ENCODE assay signal across 35 mouse cellular contexts in the genomic region with DNA sequence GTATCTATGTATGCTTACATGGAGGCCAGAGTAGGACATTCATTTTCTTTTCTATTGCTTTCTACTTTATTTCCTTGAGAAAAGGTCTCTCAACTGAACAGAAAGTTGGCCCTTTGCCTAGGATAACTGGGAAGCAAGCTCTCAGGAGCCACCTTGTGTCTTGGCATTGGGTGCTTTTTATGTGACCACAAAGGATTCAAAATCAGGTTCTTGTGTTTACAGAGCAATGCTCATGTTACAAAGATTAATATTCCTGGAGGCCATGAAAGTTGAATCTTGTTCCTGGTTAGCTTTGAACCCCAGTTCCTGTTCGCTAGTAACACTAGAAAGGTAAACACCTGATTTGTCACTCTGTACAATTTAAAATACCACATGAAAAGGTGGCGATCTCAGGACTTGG.
"Had no signal": no experiment of that assay in that cellular context is flagged by ENCODE, and none has a peak within 500 bp of the region (broad histone marks: within the 10 kb centered on the region; RNA-seq: fewer than 3 reads in every experiment).

No protein-coding gene starts in this region.

- ATAC-seq: hindbrain, embryonic 16.5 days; hindbrain, postnatal 0 days; inflammation-experienced regulatory T-cells, adult 6 months; intestine, embryonic 15.5 days; intestine, embryonic 16.5 days; intestine, postnatal 0 days had no signal

- H3K27me3 ChIP-seq: heart, embryonic 12.5 days; heart, embryonic 13.5 days; heart, embryonic 15.5 days; hindbrain, embryonic 12.5 days; hindbrain, embryonic 13.5 days; hindbrain, embryonic 15.5 days; intestine, embryonic 15.5 days; kidney, embryonic 15.5 days had no signal

- H3K36me3 ChIP-seq: heart, embryonic 10.5 days; heart, embryonic 12.5 days; heart, embryonic 13.5 days; heart, embryonic 15.5 days; hindbrain, embryonic 12.5 days; hindbrain, embryonic 13.5 days; hindbrain, embryonic 15.5 days; intestine, embryonic 15.5 days; kidney, embryonic 15.5 days had no signal

- DNase-seq: heart, postnatal 10 days; heart, postnatal 14 days; heart, postnatal 36 days; heart, postnatal 4 days; kidney, adult 11 months; kidney, adult 18-20 months; kidney, adult 2 months; kidney, adult 8-10 months; kidney, adult 9 months; kidney, postnatal 10 days; kidney, postnatal 14 days; kidney, postnatal 25 days; kidney, postnatal 36 days; kidney, postnatal 4 days; layer of hippocampus, adult 9-11 months; layer of hippocampus, postnatal 36 days had no signal

- H3K9ac ChIP-seq: heart, embryonic 12.5 days; heart, embryonic 13.5 days; heart, embryonic 15.5 days; hindbrain, embryonic 12.5 days; hindbrain, embryonic 13.5 days; hindbrain, embryonic 14.5 days; hindbrain, embryonic 15.5 days; intestine, embryonic 15.5 days; kidney, embryonic 15.5 days had no signal

- H3K9me3 ChIP-seq: heart, embryonic 10.5 days; heart, embryonic 12.5 days; heart, embryonic 13.5 days; heart, embryonic 15.5 days; hindbrain, embryonic 12.5 days; hindbrain, embryonic 13.5 days; hindbrain, embryonic 15.5 days; intestine, embryonic 15.5 days; kidney, embryonic 15.5 days had no signal

- H3K4me1 ChIP-seq: heart, embryonic 10.5 days; heart, embryonic 12.5 days; heart, embryonic 13.5 days; heart, embryonic 15.5 days; hindbrain, embryonic 12.5 days; hindbrain, embryonic 13.5 days; hindbrain, embryonic 15.5 days; intestine, embryonic 15.5 days; kidney, embryonic 15.5 days had no signal

- H3K4me2 ChIP-seq: heart, embryonic 11.5 days; heart, embryonic 12.5 days; heart, embryonic 13.5 days; heart, embryonic 15.5 days; hindbrain, embryonic 12.5 days; hindbrain, embryonic 13.5 days; hindbrain, embryonic 14.5 days; hindbrain, embryonic 15.5 days; intestine, embryonic 15.5 days; kidney, embryonic 15.5 days had no signal

- H3K27ac ChIP-seq: heart, embryonic 10.5 days; heart, embryonic 13.5 days; heart, embryonic 15.5 days; hindbrain, embryonic 12.5 days; hindbrain, embryonic 13.5 days; hindbrain, embryonic 14.5 days; hindbrain, embryonic 15.5 days; hindbrain, postnatal 0 days; intestine, embryonic 15.5 days; kidney, embryonic 15.5 days; kidney, postnatal 0 days; layer of hippocampus, adult 2 months; left cerebral cortex, adult 2 months had no signal

- H3K4me3 ChIP-seq: heart, embryonic 10.5 days; heart, embryonic 12.5 days; heart, embryonic 13.5 days; heart, embryonic 15.5 days; hindbrain, embryonic 12.5 days; hindbrain, embryonic 13.5 days; hindbrain, embryonic 15.5 days; intestine, embryonic 15.5 days; kidney, embryonic 15.5 days; layer of hippocampus, adult 2 months; left cerebral cortex, adult 2 months had no signal
